Mouse (Mus musculus) lung, postnatal 10 days (tissue): Measurements from ENCODE around the gene Tbc1d16.

Experiments
- DNase-seq: peaks from one replicate; pipeline ENCODE4 v3.0.0; 2021

The Tbc1d16 gene

DNA sequence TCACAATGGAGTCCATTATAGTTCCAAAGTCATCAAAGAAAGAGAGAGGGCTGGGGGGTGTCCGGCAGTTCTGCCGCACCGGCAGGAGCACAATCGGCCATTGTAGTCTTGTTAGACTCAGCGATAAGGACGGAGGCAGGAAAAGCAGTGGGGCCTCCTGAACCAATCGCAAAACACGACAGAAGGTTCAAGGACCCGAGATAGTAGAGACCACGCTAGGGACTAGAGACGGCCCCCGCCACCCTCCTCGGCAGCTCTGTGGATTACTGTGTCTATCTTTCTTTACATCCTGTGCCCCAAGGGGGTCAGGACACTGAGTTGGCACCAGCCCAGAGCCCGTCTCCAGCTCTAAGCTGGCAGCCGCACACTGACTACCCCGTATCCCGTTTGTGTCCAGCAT lies 93.7 kb downstream of the Tbc1d16 start:
- DNase-seq: peak; percentile 42

DNA sequence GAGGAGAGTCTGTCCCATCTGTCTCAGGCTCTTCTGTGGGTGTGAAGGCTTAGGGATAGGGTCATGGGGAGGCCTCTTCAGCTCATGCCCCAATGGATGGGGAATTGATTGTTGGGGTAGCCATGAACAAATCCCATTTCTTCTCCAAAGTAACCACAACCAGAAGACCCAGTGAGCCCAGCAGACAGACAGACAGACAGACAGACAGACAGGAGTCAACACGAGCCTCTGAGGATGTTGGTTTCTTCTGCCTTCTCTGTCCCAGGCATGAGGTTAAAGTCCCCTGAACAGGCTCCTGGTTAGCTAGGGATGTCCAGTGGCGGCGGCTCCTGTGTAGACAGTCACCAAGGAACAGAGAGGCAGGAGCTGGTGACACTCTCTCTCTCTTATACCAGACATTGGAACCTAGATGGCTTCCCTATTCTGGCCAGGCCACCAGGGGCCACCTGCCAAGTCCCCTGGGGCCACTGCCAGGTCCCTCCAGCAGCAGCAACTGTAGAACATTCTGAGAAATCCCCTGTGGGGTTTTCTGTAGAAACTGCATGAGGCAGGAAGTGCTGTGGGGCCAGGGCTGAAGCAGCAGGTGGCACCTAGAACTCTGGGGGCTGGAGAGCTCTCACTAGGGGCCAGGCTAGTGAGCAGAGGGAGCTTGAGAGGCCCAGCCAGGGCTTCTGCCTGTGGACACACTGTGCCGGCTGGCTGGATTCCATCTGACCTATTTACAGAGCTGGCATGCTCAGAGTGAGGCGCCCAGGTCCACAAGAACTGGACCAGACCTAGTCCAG lies 94.7 kb downstream of the Tbc1d16 start:
- DNase-seq: peak; percentile 50

DNA sequence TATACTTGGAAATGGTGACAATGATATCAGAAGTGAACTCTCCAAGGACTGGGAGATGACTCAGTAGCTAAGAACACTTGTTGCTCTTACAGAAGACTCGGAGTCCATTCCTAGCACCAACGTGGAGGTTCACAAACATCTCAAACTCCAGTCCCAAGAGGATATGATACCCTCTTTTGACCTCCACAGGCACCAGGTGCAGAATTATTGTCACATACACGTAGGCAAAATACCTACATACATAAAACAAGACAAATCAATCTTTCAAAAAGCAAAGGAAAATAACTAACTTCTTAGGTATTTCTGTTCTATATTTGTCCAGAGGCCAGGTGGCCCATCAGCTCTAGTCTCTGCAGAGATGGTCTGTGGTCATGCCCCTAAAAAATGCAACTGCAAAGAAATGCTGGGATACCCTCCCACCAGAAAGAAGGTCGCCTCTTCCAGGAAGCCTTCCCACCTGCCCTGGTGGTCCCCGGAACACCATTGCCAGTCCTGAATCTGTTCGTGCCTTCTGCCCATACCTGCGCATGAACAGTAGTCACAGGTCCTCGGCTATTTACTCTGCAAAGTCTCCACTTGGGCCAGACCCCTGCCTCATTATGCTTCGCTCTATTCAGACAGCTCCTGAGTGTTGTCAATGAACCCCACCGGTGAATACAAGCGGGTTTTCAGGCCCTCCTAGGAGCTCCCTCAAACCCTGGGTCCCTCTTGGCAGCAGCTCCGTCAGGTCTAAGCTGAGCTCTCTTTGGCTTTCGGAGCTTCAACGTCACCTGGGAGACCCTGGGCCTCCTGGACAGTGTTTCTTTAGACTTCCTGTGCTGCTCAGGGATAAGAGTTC lies 95.9 kb downstream of the Tbc1d16 start:
- DNase-seq: no peak

DNA sequence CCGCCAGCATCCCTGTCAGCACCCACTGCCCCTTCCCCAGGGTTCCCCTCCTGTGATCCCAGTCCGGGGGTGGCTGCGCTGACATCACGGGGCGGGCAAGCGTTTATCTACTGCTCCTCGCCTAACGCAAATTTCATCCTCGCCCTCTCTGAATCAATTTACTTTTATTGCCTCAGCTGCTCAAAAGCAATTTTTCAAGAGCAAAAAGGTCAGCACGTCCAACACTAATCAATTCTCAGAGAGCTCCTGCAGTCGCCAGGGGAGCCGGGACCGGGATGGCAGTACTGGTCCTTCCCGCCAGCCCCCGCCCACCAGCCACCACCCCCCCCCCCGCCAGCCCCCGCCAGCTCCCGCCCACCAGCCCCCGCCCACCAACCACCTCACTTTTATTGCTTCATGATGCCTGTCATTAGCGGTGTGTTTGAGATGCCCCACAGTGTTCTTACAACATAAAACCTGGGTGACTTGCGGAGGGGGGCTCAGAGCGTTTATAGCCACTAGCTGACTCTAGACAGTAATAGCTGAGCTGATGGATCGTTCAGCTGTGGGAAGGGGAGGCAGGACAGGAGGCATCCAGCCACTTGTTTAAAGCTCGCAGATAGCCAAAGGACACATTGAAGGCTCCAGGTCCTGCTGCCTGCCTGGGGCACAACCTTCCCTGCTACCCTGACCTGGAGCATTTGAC lies 98.1 kb downstream of the Tbc1d16 start:
- no peak for DNase-seq

DNA sequence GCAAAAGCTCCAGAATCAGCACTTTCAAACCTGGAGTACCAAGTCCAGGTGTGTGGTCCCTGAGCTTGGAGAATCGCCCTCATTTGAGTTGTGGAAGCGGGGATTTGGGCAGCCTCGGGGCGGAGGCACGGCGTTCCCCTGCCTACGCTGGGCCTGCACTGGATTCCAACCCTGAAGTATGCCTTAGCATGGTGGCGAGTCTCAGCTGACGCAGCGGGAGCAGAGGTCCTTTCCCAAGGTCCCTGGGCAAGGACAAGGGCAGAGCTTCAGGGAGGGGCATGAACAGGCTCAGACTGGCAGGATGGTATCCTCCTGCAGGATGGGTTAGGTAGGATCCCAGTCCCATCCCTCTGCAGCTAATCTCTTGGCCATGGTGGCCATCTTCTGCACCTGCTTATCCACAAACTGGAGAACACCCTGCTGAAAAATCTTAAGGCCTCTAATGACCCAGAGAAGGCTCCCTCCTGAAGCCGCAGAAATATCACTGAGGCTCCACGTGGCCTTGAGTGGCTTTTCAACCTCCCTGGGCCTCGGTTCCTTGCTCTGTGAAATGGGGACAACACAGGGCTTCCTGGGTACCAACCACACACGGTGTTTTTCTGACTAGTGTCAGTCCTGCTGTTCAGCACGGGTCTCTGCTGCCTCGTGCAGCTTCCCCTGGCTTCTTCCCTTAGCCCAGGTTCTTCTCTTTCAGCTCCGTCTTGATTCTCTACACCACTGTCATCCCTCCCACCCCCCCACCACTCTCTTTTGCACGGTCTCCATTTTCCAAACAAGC lies 98.8 kb downstream of the Tbc1d16 start:
- no peak for DNase-seq

DNA sequence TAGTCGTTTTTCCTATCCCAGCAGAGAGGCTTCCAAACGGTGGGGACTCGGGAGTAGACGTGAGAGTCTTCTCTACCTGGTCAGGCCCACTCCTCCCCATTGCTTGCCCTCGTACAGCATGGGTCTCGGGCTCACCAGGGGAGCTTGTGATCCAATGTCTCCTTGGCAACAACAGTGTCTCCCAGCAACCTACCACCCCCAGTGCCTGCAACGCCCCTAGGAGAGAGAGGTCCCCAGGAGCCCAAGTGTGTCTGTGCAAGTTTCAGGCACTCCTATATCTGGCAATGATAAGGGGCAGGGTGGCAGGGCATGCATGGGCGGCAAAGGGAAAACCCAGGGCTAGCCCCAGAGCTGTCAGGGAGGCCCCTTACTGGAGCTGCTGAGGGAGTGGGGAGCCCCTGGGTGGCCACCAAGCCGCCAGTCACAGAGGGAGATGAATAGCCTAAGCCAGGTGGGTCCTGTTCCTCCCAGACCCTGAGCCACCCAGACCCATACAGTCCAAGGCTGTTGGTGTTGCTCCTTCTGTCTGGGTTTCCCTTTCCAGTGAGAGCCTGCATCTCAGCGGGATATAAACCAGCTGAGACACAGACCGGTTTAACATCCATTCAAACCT lies 99.5 kb downstream of the Tbc1d16 start:
- DNase-seq: no peak

DNA sequence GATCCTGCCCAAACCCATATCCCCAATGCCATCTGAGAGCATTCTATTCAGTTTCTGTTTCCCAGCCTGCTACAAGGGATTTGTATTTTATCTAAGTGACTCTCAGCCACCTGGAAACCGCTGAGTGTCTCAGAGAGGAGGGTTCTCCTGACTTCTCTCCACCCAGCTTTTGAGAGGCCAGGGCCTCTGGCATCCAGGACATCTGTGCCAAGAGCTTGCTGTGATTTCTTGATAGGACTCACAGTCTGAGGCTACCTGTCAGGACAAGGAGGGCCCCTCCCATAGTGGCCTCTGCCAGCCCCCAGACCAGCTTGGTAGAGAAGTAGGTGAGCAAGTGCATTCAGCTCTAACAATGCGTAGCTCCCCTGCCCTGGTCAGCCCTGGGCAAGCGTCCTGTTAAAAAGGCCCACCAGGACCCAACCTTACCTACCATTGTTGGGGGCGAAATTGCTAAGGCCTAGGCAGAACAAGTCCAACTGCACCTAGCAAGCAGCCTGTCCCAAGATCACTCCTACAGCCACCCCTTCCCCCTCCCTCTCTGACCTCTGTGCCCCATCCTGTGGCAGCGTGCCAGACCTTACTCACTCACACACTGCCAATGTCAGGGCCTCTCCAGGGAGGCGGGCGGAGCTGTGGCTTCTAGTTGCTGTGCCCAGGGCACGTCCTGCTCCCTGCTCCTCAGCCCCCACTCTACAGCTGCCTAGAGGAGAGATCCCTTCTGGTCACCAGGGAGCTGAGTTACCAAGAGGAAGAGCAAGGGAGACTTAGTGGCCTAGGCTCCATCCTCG lies 100.4 kb downstream of the Tbc1d16 start:
- peak; percentile 79 for DNase-seq

DNA sequence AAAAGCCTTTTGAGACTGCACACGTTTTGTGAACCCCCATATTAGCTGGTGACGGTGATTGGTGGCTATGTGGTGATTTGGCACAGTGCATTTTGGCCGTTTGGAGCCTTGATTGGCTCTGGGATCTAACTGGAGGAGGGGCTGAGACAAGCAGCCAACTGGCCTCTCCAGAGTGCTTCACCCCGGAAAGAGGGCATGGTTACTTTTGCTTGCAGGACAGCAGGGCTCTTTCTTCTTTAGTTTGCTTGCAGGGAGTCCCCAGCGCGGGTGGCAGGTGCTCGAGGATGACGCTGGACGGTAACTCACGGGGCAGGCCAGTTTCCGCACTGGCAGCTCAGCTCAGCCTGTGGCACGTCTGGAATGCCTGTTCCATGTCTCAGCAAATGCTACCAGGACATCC lies 101.2 kb downstream of the Tbc1d16 start:
- peak; percentile 38 for DNase-seq

DNA sequence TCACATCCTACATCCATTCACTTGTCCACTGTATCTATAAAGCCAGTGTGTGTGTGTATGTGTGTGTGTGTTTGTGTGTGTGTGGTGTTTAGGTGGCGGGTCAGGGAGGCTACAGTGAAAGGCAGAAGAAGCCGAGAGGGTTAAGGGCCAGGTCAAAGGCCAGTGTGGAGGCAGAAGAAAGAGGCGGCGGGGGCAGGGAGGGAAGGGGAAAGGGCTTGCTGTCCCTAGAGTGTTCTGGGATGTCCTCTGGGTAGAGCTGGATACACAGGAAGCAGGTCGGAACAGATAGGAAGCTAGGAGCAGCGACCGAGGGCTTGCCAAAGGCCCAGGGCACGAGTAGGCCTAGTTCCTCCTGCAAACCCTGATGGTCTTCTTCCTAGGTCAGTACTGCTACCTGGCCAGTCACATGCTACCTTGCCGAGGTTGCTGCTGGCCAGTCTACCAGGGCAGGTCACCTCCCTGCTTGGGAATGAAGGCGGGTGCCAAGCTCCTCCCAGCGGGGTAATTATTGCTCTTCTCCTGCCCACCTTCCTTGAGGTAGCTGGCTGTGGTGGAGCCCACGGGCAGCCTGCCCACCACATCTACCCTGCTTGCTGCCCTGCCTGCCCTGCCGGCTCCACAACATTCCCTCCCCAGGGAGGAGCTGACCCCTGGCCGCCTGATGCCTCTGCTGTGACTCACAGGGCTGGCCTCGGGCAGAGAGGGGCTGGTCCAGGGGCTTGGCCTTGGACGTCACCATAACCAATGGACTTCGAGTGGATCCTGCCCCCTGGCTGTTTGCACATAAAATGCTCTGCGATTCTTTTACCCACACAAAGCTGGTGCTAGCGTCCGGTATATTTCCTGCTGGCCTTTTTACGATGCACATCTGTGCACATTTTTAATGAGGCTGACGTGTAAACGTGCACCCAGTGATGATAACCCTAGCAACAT lies 102.1 kb downstream of the Tbc1d16 start:
- peak; percentile 97 for DNase-seq

DNA sequence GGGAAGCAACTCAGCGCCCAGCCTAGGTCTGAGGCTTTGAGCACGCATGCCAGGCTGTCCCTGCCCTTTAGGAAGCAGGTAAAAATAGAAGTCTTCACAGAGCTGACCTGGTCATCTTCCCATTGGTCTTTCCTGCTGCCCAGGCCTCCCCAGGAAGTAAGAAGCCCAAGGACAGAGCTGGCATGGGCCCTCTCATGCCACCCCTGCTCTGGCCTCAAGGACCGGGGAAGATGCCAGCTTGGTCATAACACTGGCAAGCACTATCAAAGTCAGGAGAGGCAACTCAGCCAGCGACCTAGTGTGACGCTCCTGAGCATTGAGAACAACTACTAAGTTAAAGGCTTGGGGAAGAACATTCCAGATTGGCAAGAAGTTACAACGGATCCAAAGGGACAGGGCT lies 103.8 kb downstream of the Tbc1d16 start:
- DNase-seq: no peak

DNA sequence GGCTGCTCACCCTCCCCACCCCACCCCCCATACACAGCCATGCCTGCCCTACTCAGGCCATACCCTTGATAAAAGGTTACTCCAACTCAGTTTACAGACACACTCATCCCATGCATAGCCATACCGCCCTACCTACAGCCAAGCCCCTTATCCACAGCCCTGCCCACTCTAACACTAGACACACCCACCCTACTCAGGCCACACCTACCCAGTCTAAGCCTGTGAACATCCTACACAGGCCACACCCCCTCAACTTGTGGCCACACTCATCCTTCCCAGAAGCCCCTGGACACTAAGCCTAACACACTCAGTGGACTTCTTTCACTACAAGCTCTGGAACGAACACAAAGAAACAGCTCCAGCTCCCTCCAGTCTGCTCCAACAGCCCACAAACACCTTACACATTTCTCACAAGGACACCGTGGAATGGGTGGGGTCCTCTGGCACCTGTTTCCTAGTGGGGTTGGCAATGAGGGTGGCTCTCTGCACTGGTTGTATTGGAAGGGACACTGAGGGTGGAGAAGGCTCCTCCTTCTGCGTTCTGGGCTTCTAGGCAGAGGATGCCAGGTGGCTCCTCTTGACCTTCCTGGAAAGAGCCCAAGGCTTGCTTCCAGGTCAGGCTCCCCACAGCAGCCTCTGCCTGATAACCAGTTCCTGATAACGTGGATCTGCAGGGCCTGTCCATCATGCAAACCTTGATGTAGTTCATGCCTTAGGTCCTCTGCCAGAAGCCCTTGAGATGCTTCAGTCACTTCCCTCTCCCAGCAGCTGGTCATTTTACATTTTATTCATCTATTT lies 104.6 kb downstream of the Tbc1d16 start:
- peak; percentile 46 for DNase-seq

DNA sequence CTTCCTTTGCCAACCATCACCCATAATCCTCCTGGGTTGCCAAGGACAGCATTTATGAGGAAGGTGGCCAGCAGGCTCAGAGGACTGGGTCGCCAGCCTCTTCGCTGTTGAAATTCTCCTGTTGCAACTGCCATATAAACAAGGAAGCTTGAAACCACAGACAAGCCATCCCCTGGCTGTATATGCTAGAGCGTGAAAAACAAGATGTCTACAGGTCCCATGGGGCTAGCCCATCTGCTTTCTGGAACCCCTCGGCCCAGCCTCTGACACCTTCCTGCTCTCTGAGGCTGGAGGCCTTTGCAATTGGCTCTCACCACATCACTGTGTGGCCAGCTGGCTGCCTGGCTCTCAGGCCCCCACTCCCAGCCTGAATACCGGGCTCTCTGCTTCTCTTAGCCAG lies 105.9 kb downstream of the Tbc1d16 start:
- no peak for DNase-seq

DNA sequence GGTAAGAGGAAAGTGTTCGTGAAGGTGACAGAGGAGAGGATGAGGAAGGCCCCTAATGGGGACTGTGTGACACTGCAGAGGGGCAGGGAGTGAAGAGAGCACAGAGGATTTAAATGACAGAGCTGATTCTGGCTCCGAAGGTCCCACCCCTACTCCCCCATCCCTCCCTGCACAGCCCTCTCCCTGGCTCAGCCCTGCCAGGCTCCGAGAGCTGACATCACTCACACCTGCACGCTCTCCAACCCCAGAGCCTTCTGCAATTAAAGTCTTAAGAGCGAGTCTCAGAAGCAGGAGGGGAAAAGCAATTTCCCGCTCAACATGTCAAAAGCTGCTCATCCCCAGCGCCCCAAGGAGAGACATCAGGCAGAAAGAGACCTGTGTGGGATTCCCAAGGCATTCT lies 109.4 kb downstream of the Tbc1d16 start:
- no peak for DNase-seq

DNA sequence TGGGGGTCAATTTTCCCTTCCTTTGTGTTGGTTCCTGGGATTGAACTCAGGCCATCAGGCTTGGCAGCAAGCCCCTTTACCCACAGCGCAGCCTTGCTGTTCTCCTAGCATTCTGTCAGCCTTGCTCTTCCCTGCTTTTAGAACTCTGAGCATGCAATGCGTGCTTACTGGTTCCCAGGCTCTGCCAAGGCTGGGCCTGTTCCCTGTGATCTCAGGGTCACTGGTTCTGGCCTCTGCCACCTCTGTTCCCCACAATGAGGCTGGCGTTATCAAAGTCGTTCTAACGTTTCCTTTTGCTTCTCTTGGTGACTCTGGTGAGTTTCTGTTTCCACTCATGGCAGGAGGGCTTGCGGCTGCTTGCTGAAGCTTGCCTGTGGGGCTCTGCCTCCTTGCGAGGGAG lies 110.4 kb downstream of the Tbc1d16 start:
- DNase-seq: no peak

DNA sequence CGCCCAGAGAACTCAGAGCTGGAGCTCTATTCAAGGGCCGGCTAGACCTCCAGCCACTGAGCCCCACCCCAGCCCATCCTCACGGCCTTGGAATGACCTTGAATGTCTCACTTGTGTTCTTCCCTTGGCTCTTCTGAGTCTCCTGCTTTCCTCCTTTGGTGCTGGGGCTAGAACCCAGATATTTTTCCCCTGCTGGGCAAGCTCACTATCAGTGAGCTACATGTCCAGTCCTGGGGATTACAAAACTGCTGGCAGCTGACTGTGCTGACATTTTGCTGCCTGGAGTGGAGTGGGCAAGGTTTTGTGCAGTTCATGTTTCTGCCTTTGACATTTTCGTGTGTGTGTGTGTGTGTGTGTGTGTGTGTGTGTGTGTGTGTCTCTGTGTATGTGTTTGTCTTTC lies 111.3 kb downstream of the Tbc1d16 start:
- DNase-seq: no peak

DNA sequence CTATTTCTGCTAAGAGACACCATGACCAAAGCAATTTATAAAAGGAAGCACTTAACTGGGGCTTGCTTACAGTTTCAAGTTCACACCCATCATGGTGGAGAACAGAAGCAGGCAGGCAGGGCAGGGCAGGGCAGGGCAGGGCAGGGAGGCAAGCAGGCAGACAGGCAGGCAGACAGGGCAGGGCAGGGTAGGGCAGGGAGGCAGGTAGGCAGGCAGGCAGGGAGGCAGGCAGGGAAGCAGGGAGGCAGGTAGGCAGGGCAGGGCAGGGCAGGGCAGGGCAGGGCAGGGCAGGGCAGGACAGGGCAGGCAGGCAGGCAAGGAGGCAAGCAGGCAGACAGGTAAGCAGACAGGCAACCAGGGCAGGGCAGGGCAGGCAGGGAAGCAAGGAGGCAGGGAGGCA lies 115.6 kb downstream of the Tbc1d16 start:
- DNase-seq: no peak

DNA sequence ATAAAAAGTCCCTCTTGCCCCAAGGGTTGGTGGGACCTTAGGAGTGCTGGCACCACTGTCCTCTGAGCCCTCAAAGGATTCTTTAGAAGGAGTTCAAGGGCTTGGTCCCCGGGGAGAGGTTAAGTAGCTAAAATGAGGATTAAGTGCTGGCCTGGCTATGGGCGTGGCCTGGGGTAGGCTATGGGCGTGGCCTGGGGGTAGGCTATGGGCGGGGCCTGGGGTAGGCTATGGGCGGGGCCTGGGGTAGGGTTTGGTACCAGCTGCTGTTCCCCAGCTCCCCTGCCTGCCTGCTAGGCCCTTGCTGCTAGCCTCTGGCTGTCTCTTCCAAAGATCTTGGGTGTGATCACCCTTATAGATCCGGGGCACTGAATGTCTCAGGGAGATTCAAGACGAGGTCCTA lies 117.0 kb downstream of the Tbc1d16 start:
- DNase-seq: no peak

DNA sequence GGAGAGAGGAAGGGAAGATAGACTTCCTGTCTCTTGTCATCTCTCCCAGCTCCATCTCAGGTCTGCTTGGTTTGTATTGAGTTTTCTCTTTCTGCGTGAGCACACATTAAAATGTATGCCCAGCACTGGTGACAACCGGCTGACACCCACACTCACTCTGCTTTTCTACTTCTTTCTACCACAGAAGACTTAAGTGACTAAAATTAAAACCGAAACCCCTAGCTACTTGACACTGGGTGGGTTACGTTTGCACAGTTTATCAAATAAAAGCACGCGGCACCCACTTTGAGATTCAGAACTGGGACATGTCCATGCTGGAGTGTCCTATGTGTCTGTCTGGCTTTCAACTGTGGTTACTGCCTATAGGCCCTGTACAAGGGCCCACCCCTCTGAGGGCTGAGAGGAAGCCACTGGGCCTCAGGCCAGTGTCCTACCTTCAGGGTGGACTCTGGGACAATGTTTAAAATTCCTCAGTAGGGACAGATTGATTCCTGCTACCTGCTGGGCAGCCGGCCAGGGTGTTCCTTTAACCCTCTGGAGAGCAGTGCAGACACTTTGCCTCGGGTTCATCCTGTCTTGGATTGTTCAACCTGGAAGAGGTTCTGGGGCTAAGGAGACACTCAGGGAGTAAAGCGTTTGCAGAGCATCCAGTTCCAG lies 118.8 kb downstream of the Tbc1d16 start:
- DNase-seq: no peak
